Mouse (Mus musculus): ENCODE data around the gene Cyp2u1.

Cyp2u1 gene

DNA sequence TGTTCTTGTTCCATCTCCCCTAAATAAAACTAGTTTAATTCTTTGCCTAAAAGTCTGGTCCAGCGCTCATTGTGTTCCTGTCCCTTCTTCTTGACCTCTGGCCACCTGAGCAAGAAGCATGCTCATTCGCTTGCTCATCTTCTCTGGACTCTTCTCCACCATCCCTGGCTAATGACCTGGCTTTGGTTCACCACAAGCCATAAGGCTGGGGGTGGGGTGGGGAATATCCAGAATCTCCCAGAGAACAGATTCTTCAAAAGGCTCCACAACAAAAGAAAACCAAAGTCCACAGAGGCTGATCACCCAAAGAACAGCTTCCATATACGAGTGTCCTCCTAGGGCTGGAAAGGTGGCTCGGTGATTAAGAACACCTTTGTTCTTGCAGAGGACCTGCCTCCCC lies 48.0 kb downstream of the Cyp2u1 start:
- DNase-seq = no peak

DNA sequence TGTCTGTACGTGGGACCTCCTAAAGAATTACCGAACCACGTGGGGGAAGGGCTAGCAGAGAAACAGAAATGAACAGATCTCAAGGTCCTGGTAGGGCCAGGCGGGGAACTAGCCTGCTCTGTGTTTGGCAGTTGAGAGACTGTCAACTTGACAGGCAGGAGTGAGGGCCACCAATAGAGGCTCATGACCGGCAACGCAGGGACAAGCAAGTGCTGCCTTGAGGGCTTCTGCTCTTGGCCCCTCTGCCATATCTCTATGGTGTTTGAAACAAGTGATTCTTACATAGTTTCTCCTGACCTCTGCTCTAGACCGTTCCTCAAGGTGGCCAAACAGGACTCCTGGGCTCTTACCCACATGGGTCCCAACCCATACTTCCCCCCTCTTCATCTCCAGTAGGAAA lies 51.4 kb downstream of the Cyp2u1 start:
- no peak for DNase-seq

- DNase-seq = no peak
Measured at GRCm38 (mm10) chr3:131250978-131251377, 52.0 kb downstream of the Cyp2u1 start.

DNA sequence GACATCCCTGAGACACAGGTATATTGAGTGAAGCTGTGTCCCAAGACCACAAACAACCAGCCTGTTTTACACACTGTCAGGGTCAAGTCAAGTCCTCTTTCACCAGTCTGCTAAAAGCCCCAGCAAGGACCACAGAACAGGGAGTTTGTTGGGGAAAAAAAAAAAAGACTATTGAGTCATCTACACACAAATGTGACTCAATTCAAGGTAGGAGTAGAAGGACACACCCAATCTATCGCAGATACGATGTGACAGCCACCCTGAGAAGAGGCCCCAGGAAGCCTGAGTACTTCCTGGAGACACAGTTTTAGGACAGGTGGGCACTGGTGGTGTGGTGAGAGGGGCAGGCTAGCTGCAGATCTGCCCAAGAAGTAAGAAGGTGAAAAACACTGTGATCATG lies 52.7 kb downstream of the Cyp2u1 start:
- DNase-seq = no peak

GRCm38 (mm10) chr3:131248444-131248843 lies 54.6 kb downstream of the Cyp2u1 start:
- no peak for DNase-seq

DNA sequence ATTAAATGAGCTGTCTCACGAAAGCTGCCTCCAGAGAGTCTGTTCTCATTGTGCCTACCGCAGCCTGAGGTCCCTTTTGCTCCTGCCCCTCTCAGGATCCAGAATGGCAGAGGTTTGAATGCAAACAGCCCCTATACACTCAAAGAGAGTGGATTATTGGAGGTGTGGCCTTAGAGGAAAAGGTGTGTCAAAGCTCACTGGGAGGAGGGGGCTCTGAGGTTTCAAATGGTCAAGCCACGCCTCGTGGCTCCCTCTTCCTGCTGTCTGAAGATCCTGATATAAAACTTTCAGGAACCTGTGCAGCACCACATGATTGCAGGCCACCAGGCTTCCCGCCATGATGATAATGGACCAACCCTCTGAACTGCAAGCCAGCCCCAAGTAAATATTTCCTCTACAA lies 55.2 kb downstream of the Cyp2u1 start:
- no peak for DNase-seq

- DNase-seq = no peak
Measured at GRCm38 (mm10) chr3:131247447-131247846, 55.6 kb downstream of the Cyp2u1 start.

GRCm38 (mm10) chr3:131246579-131247046 lies 56.4 kb downstream of the Cyp2u1 start:
- DNase-seq = peak; percentile 21

GRCm38 (mm10) chr3:131245766-131246578 lies 57.1 kb downstream of the Cyp2u1 start:
- DNase-seq = peak; percentile 78

All from kidney, postnatal 14 days (tissue).